Mouse (Mus musculus) heart, embryonic 14.5 days (tissue): ENCODE measurements around the gene Olfr1134. TPM values are rescaled to one million over a fixed set of nuclear protein-coding genes. Genes with fewer than 3 reads are reported as not detected.

Source experiments
- polyA plus RNA-seq: library from polyadenylated mRNA; unstranded; fragments of >200 nt; fragmentation: Nextera tagmentation; extraction: Ambion mirVana; gene quantifications from 2 replicates; pipeline ENCODE4 v1.2.1, GENCODE M21; 2014

The Olfr1134 gene
- polyA plus RNA-seq, 1 experiment from 2014 or later: not detected

Other genes starting within 250 kb of the Olfr1134 start
- not detected in 2 replicates for gene Olfr1123, start 241.8 kb downstream of the Olfr1134 start, polyA plus RNA-seq
- not detected in 2 replicates for gene Olfr1124, start 228.2 kb downstream of the Olfr1134 start, polyA plus RNA-seq
- not detected in 2 replicates for gene Olfr1126, start 204.5 kb downstream of the Olfr1134 start, polyA plus RNA-seq
- not detected in 2 replicates for gene Pramel7, start 161.4 kb downstream of the Olfr1134 start, polyA plus RNA-seq
- not detected in 2 replicates for gene Pramel6, start 151.9 kb downstream of the Olfr1134 start, polyA plus RNA-seq
- not detected in 2 replicates for gene Olfr153, start 126.7 kb downstream of the Olfr1134 start, polyA plus RNA-seq
- not detected in 2 replicates for gene Olfr1128, start 112.9 kb downstream of the Olfr1134 start, polyA plus RNA-seq
- gene Olfr1129, start 84.6 kb downstream of the Olfr1134 start, polyA plus RNA-seq: not detected in 2 replicates
- gene Olfr1130, start 52.2 kb downstream of the Olfr1134 start, polyA plus RNA-seq: not detected in 2 replicates
- not detected in 2 replicates for gene Olfr1131, start 31.4 kb downstream of the Olfr1134 start, polyA plus RNA-seq
- not detected in 2 replicates for gene Olfr1132, start 20.9 kb downstream of the Olfr1134 start, polyA plus RNA-seq
- not detected in 2 replicates for gene Olfr1133, start 11.1 kb downstream of the Olfr1134 start, polyA plus RNA-seq
- gene Olfr1135, start 15.2 kb upstream of the Olfr1134 start, polyA plus RNA-seq: not detected in 2 replicates
- gene Olfr1136, start 35.5 kb upstream of the Olfr1134 start, polyA plus RNA-seq: not detected in 2 replicates
- not detected in 2 replicates for gene Olfr1137, start 54.7 kb upstream of the Olfr1134 start, polyA plus RNA-seq
- not detected in 2 replicates for gene Olfr1138, start 81.5 kb upstream of the Olfr1134 start, polyA plus RNA-seq
- gene Olfr1140, start 85.3 kb upstream of the Olfr1134 start, polyA plus RNA-seq: not detected in 2 replicates
- gene Olfr1141, start 95.5 kb upstream of the Olfr1134 start, polyA plus RNA-seq: not detected in 2 replicates
- not detected in 2 replicates for gene Olfr152, start 121.0 kb upstream of the Olfr1134 start, polyA plus RNA-seq
- not detected in 2 replicates for gene Olfr1143, start 142.1 kb upstream of the Olfr1134 start, polyA plus RNA-seq
- not detected in 2 replicates for gene Olfr1145, start 151.4 kb upstream of the Olfr1134 start, polyA plus RNA-seq
- not detected in 2 replicates for gene Olfr1148, start 172.1 kb upstream of the Olfr1134 start, polyA plus RNA-seq
- not detected in 2 replicates for gene Olfr1150-ps1, start 185.5 kb upstream of the Olfr1134 start, polyA plus RNA-seq
- not detected in 2 replicates for gene Olfr1151, start 197.4 kb upstream of the Olfr1134 start, polyA plus RNA-seq
- not detected in 2 replicates for gene Olfr1152, start 208.0 kb upstream of the Olfr1134 start, polyA plus RNA-seq
- not detected in 2 replicates for gene Olfr1153, start 236.5 kb upstream of the Olfr1134 start, polyA plus RNA-seq
- not detected in 2 replicates for gene Olfr1154, start 246.7 kb upstream of the Olfr1134 start, polyA plus RNA-seq